Mouse (Mus musculus) thymus, adult 2 months (tissue): ENCODE data around the gene Ppp1r14c.

Source experiments
- CTCF ChIP-seq: fragments of 200-500 bp; IDR thresholded peaks from 2 replicates; pipeline ENCODE4 v1.5.1; 2012; ENCODE audit warnings: mild to moderate bottlenecking, control low read depth, low read length, moderate library complexity, borderline replicate concordance; ENCODE audit not compliant: control insufficient read depth, poor library complexity, insufficient read depth; ENCODE audit errors: extremely low read depth
- POLR2A ChIP-seq: fragments of 200-500 bp; IDR thresholded peaks from 2 replicates; pipeline ENCODE4 v1.6.1; 2012; ENCODE audit warnings: mild to moderate bottlenecking, low read length, control low read depth, moderate library complexity; ENCODE audit not compliant: control insufficient read depth, poor library complexity, insufficient read depth; ENCODE audit errors: extremely low read depth

DNA sequence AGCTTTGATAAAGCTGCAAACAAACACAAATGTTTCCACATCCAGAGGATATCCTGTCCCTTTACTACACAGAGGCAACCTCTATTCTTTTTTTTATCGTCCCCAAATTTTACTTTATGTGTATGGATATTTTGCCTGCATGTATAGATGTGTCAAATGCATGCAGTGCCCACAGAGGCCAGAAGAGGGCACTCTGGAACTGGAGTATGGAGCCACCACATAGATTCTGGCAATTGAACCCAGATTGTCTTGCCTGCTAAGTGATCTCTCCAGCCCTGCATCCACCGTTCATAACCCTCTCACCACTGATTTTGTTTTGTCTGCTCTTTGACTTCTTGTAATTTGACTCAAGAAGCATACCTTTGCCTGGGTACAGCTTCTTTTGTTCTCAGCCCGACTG is 33.0 kb upstream of the Ppp1r14c start:
- TF ChIP-seq POLR2A: no peak
- no peak for TF ChIP-seq CTCF
